Mouse (Mus musculus): ENCODE measurements around the gene Akap13. TPM values are rescaled to one million over a fixed set of nuclear protein-coding genes. Genes with fewer than 3 reads are reported as not detected.

Akap13 gene
- polyA plus RNA-seq, 1 experiment: 41.7 TPM

DNA sequence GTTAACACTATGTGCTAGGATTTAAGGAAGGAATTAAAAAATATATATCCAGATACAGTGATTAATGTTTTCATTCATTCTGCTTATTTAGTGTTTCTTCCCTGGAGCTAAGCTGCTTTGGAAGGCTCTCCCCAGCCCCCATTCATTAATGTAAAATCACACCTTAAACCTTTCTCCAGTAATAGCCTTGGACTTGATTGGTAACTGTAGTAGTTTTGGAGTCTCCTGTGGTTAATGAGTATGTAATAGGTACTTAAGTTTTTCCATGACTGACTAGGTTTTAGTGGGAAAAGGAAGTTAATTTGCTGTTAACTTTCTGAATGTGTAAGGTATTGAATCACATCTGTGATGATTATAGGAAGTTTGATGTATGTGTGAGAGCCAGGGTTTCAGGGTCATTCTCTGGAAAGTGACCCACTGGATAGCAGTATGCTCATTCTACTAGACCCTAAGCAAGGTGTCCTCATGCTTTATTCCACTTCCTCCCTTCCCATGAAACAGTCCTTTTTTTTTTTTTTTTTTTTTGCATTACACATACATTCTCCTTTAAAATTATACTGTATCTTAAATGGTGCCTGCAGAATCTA lies 19.3 kb downstream of the Akap13 start:
- DNase-seq: no peak
- TF ChIP-seq POLR2A (IDR thresholded peaks at IDR 0.05; ENCODE audit: borderline replicate concordance, extremely low read depth, low read depth, low read length) (no peak), CTCF (IDR thresholded peaks at IDR 0.05; ENCODE audit: insufficient read depth, low read length) (no peak)
- peaks cover 17% of the 10 kb centered on the region for H3K4me1 ChIP-seq (ENCODE audit: control insufficient read depth, insufficient read depth, low read length)
- no peak overlapping the region for H3K4me3 ChIP-seq (replicated peaks; ENCODE audit: extremely low read depth, low read depth, low read length)

- TF ChIP-seq CTCF (IDR thresholded peaks at IDR 0.05; ENCODE audit: insufficient read depth, low read length) (no peak), POLR2A (IDR thresholded peaks at IDR 0.05; ENCODE audit: borderline replicate concordance, extremely low read depth, low read depth, low read length) (no peak)
- no peak for DNase-seq
- Histone ChIP-seq H3K4me3 (replicated peaks; ENCODE audit: extremely low read depth, low read depth, low read length) (no peak overlapping the region), H3K4me1 (ENCODE audit: control insufficient read depth, insufficient read depth, low read length) (peaks cover 7% of the 10 kb centered on the region; the same call in 1 of the 2 replicates)
- 88% methylated on average over 2 of the region's 2 CpGs for WGBS
These were observed 22.7 kb downstream of the Akap13 start for GRCm38 (mm10) chr7:75478060-75478459.

DNA sequence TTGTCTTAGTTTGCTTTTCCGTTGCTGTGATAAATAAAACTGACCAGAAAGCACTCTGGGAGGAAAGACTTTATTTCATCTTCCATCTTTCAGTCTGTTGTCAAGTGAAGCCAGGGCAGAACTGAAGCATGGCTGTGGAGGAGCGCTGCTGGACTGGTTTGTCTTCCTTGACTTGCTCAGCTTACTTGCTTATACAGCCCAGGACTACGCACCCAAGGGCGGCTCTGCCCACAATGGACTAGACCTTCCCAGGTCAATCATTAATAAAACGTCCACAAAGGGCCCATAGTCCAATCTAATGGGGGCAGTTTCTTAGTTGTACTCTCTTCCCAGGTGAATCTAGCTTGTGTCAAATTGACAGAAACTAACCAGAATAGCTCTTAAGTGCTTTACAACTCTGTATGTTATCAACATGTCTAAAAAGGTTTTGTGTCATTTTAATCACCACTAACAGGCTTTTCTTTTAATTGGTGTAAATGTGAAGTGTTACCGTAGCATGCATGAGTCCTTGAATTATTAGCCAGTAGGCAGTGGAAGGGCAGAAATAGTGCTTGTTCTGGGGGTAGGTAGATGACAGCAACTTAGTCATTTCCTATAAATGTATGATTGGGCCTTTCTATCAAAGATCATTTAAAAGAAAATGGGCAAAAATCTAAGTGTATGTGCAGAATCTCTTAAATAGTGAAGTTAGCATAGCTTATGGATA lies 25.5 kb downstream of the Akap13 start:
- Histone ChIP-seq H3K4me1 (ENCODE audit: control insufficient read depth, insufficient read depth, low read length) (peaks cover 5% of the 10 kb centered on the region), H3K4me3 (replicated peaks; ENCODE audit: extremely low read depth, low read depth, low read length) (no peak overlapping the region)
- WGBS: 78% methylated on average over 6 of the region's 6 CpGs
- DNase-seq: no peak
- TF ChIP-seq CTCF (IDR thresholded peaks at IDR 0.05; ENCODE audit: insufficient read depth, low read length) (no peak), POLR2A (IDR thresholded peaks at IDR 0.05; ENCODE audit: borderline replicate concordance, extremely low read depth, low read depth, low read length) (no peak)

- WGBS: 34% methylated on average over 2 of the region's 2 CpGs
- DNase-seq: no peak
- Histone ChIP-seq H3K4me3 (replicated peaks; ENCODE audit: extremely low read depth, low read depth, low read length) (no peak overlapping the region), H3K4me1 (ENCODE audit: control insufficient read depth, insufficient read depth, low read length) (peaks cover 10% of the 10 kb centered on the region)
- TF ChIP-seq CTCF (IDR thresholded peaks at IDR 0.05; ENCODE audit: insufficient read depth, low read length): no peak
These were observed 30.7 kb downstream of the Akap13 start for GRCm38 (mm10) chr7:75486031-75486430.

- 60% methylated on average over 3 of the region's 3 CpGs for WGBS
- Histone ChIP-seq H3K4me3 (replicated peaks; ENCODE audit: extremely low read depth, low read depth, low read length) (no peak overlapping the region), H3K4me1 (ENCODE audit: control insufficient read depth, insufficient read depth, low read length) (peaks cover 23% of the 10 kb centered on the region)
- TF ChIP-seq POLR2A (IDR thresholded peaks at IDR 0.05; ENCODE audit: borderline replicate concordance, extremely low read depth, low read depth, low read length): no peak
- no peak for DNase-seq
These were observed 40.7 kb downstream of the Akap13 start for GRCm38 (mm10) chr7:75495941-75496441.

DNA sequence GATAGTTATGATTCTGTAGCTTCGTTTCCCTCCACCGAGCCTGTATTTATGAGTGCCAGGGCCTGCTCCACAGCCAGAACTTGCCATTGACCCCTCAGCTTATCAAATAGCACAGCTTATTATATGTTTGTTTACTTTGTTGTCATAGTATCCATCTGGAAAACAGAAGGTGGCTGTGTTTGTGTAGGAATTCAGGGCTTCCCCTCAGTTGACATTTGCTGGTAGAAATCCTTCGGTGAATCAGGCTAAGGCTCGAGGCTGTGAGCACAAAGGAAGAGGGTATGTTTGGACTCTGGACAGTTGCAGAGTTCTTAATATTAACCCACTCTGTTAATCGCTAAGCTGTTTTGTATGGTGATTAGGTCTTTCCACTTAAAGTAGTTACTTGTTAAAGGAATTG lies 43.3 kb downstream of the Akap13 start:
- DNase-seq: no peak
- Histone ChIP-seq H3K4me3 (replicated peaks; ENCODE audit: extremely low read depth, low read depth, low read length) (no peak overlapping the region), H3K4me1 (ENCODE audit: control insufficient read depth, insufficient read depth, low read length) (peaks cover 22% of the 10 kb centered on the region)
- TF ChIP-seq POLR2A (IDR thresholded peaks at IDR 0.05; ENCODE audit: borderline replicate concordance, extremely low read depth, low read depth, low read length) (no peak), CTCF (IDR thresholded peaks at IDR 0.05; ENCODE audit: insufficient read depth, low read length) (no peak)
- WGBS: 14% methylated on average over 5 of the region's 5 CpGs

GRCm38 (mm10) chr7:75499271-75499670 lies 43.9 kb downstream of the Akap13 start:
- no peak for DNase-seq
- no peak overlapping the region for H3K4me3 ChIP-seq (replicated peaks; ENCODE audit: extremely low read depth, low read depth, low read length)
- TF ChIP-seq POLR2A (IDR thresholded peaks at IDR 0.05; ENCODE audit: borderline replicate concordance, extremely low read depth, low read depth, low read length): no peak
- no peak for TF ChIP-seq CTCF (IDR thresholded peaks at IDR 0.05; ENCODE audit: insufficient read depth, low read length)
- WGBS: 66% methylated on average over 7 of the region's 7 CpGs
- H3K4me1 ChIP-seq (ENCODE audit: control insufficient read depth, insufficient read depth, low read length): peaks cover 20% of the 10 kb centered on the region

- peaks cover 20% of the 10 kb centered on the region for H3K4me1 ChIP-seq (ENCODE audit: control insufficient read depth, insufficient read depth, low read length)
- DNase-seq: no peak
- TF ChIP-seq CTCF (IDR thresholded peaks at IDR 0.05; ENCODE audit: insufficient read depth, low read length) (no peak), POLR2A (IDR thresholded peaks at IDR 0.05; ENCODE audit: borderline replicate concordance, extremely low read depth, low read depth, low read length) (no peak)
- 72% methylated on average over 4 of the region's 4 CpGs for WGBS
- no peak overlapping the region for H3K4me3 ChIP-seq (replicated peaks; ENCODE audit: extremely low read depth, low read depth, low read length)
These were observed 44.8 kb downstream of the Akap13 start for GRCm38 (mm10) chr7:75500164-75500563.

DNA sequence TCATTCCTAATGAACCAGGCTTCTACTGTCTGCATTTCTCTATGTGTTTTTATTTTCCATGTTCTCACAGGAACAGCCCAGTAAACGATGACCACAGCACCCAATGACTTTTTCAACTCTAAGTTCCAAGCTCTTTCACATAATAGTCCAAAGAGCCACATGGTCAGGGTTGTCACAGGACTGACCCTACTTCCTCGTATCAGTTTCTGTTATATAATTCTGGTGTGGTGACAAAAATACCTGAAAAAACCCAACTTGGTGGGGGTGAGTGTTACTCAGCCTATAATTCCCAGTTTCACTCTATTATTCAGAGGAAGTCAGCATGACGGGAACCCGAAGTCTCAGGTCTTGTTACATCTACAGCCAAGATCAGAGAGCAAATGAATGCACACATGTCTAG lies 45.5 kb downstream of the Akap13 start:
- DNase-seq: no peak
- TF ChIP-seq POLR2A (IDR thresholded peaks at IDR 0.05; ENCODE audit: borderline replicate concordance, extremely low read depth, low read depth, low read length): no peak
- WGBS: 72% methylated on average over 4 of the region's 4 CpGs
- H3K4me1 ChIP-seq (ENCODE audit: control insufficient read depth, insufficient read depth, low read length): peaks cover 20% of the 10 kb centered on the region
- H3K4me3 ChIP-seq (replicated peaks; ENCODE audit: extremely low read depth, low read depth, low read length): no peak overlapping the region

DNA sequence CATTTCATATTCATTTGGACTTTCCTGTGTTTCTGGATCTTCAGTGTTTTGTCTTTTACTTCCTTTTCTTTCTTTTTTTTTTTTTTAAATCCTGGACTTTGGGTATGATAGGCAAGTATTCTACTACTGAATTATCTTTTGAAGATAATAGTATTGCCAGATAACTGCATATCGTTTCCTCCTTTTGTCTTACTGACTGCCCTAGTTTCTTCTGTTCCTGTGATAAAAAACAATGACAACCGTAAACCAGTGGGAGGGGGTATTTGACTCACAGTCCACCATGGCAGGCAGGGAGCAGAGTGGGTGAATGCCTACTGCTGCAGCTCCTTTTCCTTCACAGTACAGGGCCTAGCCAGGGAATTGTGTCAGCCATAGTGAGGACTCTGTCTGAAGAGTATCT lies 49.2 kb downstream of the Akap13 start:
- Histone ChIP-seq H3K4me3 (replicated peaks; ENCODE audit: extremely low read depth, low read depth, low read length) (no peak overlapping the region), H3K4me1 (ENCODE audit: control insufficient read depth, insufficient read depth, low read length) (peaks cover 13% of the 10 kb centered on the region)
- 48% methylated on average over 2 of the region's 2 CpGs for WGBS
- TF ChIP-seq POLR2A (IDR thresholded peaks at IDR 0.05; ENCODE audit: borderline replicate concordance, extremely low read depth, low read depth, low read length) (no peak), CTCF (IDR thresholded peaks at IDR 0.05; ENCODE audit: insufficient read depth, low read length) (no peak)
- no peak for DNase-seq
